Mouse (Mus musculus): ENCODE data around the gene Atp6v0e2. TPM values are rescaled to one million over a fixed set of nuclear protein-coding genes. Genes with fewer than 3 reads are reported as not detected.

Atp6v0e2 gene
- total and polyA plus RNA-seq, 3 experiments = 0.55 TPM; not detected in 2

- DNase-seq (ENCODE audit: low spot score) (no peak), ATAC-seq (ENCODE audit: extremely low read depth, insufficient number of reproducible peaks, low FRiP score, poor library complexity, severe bottlenecking) (no peak)
- no peaks in the 10 kb centered on the region for H3K36me3 ChIP-seq (replicated peaks)
- H3K4me1 ChIP-seq (ENCODE audit: insufficient read depth, low read depth, low read length) = no peaks in the 10 kb centered on the region
- H3K4me3 ChIP-seq (ENCODE audit: low read depth, low read length) = no peak overlapping the region
- no peaks in the 10 kb centered on the region for H3K9me3 ChIP-seq (replicated peaks)
- H3K27me3 ChIP-seq (ENCODE audit: insufficient read depth, low read length) = peaks cover 6% of the 10 kb centered on the region; the same call in 1 of the 2 replicates
- TF ChIP-seq TAL1 (conservative IDR thresholded peaks at IDR 0.05; ENCODE audit: low read depth, low read length) (no peak), POLR2AphosphoS5 (IDR thresholded peaks at IDR 0.05; ENCODE audit: insufficient replicate concordance, low read depth, low read length) (no peak), GATA1 (IDR thresholded peaks at IDR 0.05; ENCODE audit: borderline replicate concordance, low read length) (no peak), GATA2 (IDR thresholded peaks at IDR 0.05; ENCODE audit: borderline replicate concordance, low read depth, low read length) (no peak), CTCF (IDR thresholded peaks at IDR 0.05; ENCODE audit: low read depth, low read length) (no peak)
Observed at GRCm38 (mm10) chr6:48536091-48536490, 1.3 kb upstream of the Atp6v0e2 start.

GRCm38 (mm10) chr6:48538841-48539737 is 1.7 kb downstream of the Atp6v0e2 start:
- Histone ChIP-seq H3K9me3 (replicated peaks) (no peaks in the 10 kb centered on the region), H3K4me3 (ENCODE audit: low read depth, low read length) (no peak overlapping the region), H3K27me3 (ENCODE audit: insufficient read depth, low read length) (peaks cover 6% of the 10 kb centered on the region; the same call in 1 of the 2 replicates), H3K36me3 (replicated peaks) (no peaks in the 10 kb centered on the region), H3K4me1 (ENCODE audit: insufficient read depth, low read depth, low read length) (no peaks in the 10 kb centered on the region)
- ATAC-seq (ENCODE audit: extremely low read depth, insufficient number of reproducible peaks, low FRiP score, poor library complexity, severe bottlenecking) (no peak), DNase-seq (ENCODE audit: low spot score) (peak; percentile 6)
- TF ChIP-seq GATA2 (IDR thresholded peaks at IDR 0.05; ENCODE audit: borderline replicate concordance, low read depth, low read length) (no peak), GATA1 (IDR thresholded peaks at IDR 0.05; ENCODE audit: borderline replicate concordance, low read length) (no peak), TAL1 (conservative IDR thresholded peaks at IDR 0.05; ENCODE audit: low read depth, low read length) (no peak), POLR2AphosphoS5 (IDR thresholded peaks at IDR 0.05; ENCODE audit: insufficient replicate concordance, low read depth, low read length) (no peak), CTCF (IDR thresholded peaks at IDR 0.05; ENCODE audit: low read depth, low read length) (peak; percentile 43)

- no peak overlapping the region for H3K4me3 ChIP-seq (ENCODE audit: low read depth, low read length)
- H3K4me1 ChIP-seq (ENCODE audit: insufficient read depth, low read depth, low read length) = no peaks in the 10 kb centered on the region
- H3K36me3 ChIP-seq (replicated peaks) = no peaks in the 10 kb centered on the region
- DNase-seq (ENCODE audit: low spot score) = no peak
- H3K9me3 ChIP-seq (replicated peaks) = no peaks in the 10 kb centered on the region
- no peak for ATAC-seq (ENCODE audit: extremely low read depth, insufficient number of reproducible peaks, low FRiP score, poor library complexity, severe bottlenecking)
- TF ChIP-seq TAL1 (conservative IDR thresholded peaks at IDR 0.05; ENCODE audit: low read depth, low read length) (no peak), GATA1 (IDR thresholded peaks at IDR 0.05; ENCODE audit: borderline replicate concordance, low read length) (no peak), POLR2AphosphoS5 (IDR thresholded peaks at IDR 0.05; ENCODE audit: insufficient replicate concordance, low read depth, low read length) (no peak), GATA2 (IDR thresholded peaks at IDR 0.05; ENCODE audit: borderline replicate concordance, low read depth, low read length) (no peak), CTCF (IDR thresholded peaks at IDR 0.05; ENCODE audit: low read depth, low read length) (no peak)
- peaks cover 5% of the 10 kb centered on the region; the same call in 1 of the 2 replicates for H3K27me3 ChIP-seq (ENCODE audit: insufficient read depth, low read length)
Observed at GRCm38 (mm10) chr6:48539860-48540259, 2.4 kb downstream of the Atp6v0e2 start.

GRCm38 (mm10) chr6:48540721-48541120 is 3.3 kb downstream of the Atp6v0e2 start:
- no peak overlapping the region for H3K4me3 ChIP-seq (ENCODE audit: low read depth, low read length)

GRCm38 (mm10) chr6:48541560-48542450 is 4.4 kb downstream of the Atp6v0e2 start:
- Histone ChIP-seq H3K4me1 (ENCODE audit: insufficient read depth, low read depth, low read length) (no peaks in the 10 kb centered on the region), H3K36me3 (replicated peaks) (no peaks in the 10 kb centered on the region), H3K27me3 (ENCODE audit: insufficient read depth, low read length) (peaks cover 3% of the 10 kb centered on the region; the same call in 1 of the 2 replicates), H3K9me3 (replicated peaks) (no peaks in the 10 kb centered on the region), H3K4me3 (ENCODE audit: low read depth, low read length) (no peak overlapping the region)
- DNase-seq (ENCODE audit: low spot score) (no peak), ATAC-seq (ENCODE audit: extremely low read depth, insufficient number of reproducible peaks, low FRiP score, poor library complexity, severe bottlenecking) (no peak)
- TF ChIP-seq GATA2 (IDR thresholded peaks at IDR 0.05; ENCODE audit: borderline replicate concordance, low read depth, low read length) (no peak), TAL1 (conservative IDR thresholded peaks at IDR 0.05; ENCODE audit: low read depth, low read length) (no peak), POLR2AphosphoS5 (IDR thresholded peaks at IDR 0.05; ENCODE audit: insufficient replicate concordance, low read depth, low read length) (no peak), CTCF (IDR thresholded peaks at IDR 0.05; ENCODE audit: low read depth, low read length) (no peak), GATA1 (IDR thresholded peaks at IDR 0.05; ENCODE audit: borderline replicate concordance, low read length) (no peak)

More at GRCm38 (mm10) chr6:48540721-48541120, 3.3 kb downstream of the Atp6v0e2 start:
- no peak for TF ChIP-seq CTCF (IDR thresholded peaks at IDR 0.05; ENCODE audit: low read depth, low read length)
- no peak for TF ChIP-seq TAL1 (conservative IDR thresholded peaks at IDR 0.05; ENCODE audit: low read depth, low read length)
- no peak for TF ChIP-seq POLR2AphosphoS5 (IDR thresholded peaks at IDR 0.05; ENCODE audit: insufficient replicate concordance, low read depth, low read length)
- no peak for TF ChIP-seq GATA1 (IDR thresholded peaks at IDR 0.05; ENCODE audit: borderline replicate concordance, low read length)
- no peak for TF ChIP-seq GATA2 (IDR thresholded peaks at IDR 0.05; ENCODE audit: borderline replicate concordance, low read depth, low read length)
- peaks cover 3% of the 10 kb centered on the region; the same call in 1 of the 2 replicates for H3K27me3 ChIP-seq (ENCODE audit: insufficient read depth, low read length)
- H3K9me3 ChIP-seq (replicated peaks) = no peaks in the 10 kb centered on the region
- DNase-seq (ENCODE audit: low spot score) = no peak
- H3K4me1 ChIP-seq (ENCODE audit: insufficient read depth, low read depth, low read length) = no peaks in the 10 kb centered on the region
- H3K36me3 ChIP-seq (replicated peaks) = no peaks in the 10 kb centered on the region
- no peak for ATAC-seq (ENCODE audit: extremely low read depth, insufficient number of reproducible peaks, low FRiP score, poor library complexity, severe bottlenecking)
